Mouse (Mus musculus) midbrain, embryonic 16.5 days (tissue): ENCODE measurements around the gene Ptpn11. TPM values are rescaled to one million over a fixed set of nuclear protein-coding genes. Genes with fewer than 3 reads are reported as not detected.

ENCODE experiments used
- ATAC-seq: fragments of 200-750 bp; cut with Nextera tagmentation; 2 replicates; pipeline ENCODE4 v1.8.0; 2017; ENCODE audit warnings: moderate TSS enrichment
- H3K27ac ChIP-seq: fragments of 300-500 bp; sonication (generic); 2 replicates; pipeline ENCODE4 v1.5.1; 2014; ENCODE audit warnings: mild to moderate bottlenecking, low read length, mixed read lengths
- H3K27me3 ChIP-seq: fragments of 300-500 bp; sonication (generic); 2 replicates; pipeline ENCODE4 v1.6.1; 2014; ENCODE audit warnings: low read depth, low read length, mixed read lengths; ENCODE audit not compliant: control insufficient read depth, insufficient read depth
- H3K36me3 ChIP-seq: fragments of 300-500 bp; sonication (generic); 2 replicates; pipeline ENCODE4 v1.6.1; 2014; ENCODE audit warnings: mild to moderate bottlenecking, low read length, moderate library complexity, mixed read lengths; ENCODE audit not compliant: control insufficient read depth, insufficient read depth
- H3K4me1 ChIP-seq: fragments of 300-500 bp; sonication (generic); 2 replicates; pipeline ENCODE4 v1.6.1; 2014; ENCODE audit warnings: mild to moderate bottlenecking, low read length, mixed read lengths; ENCODE audit not compliant: control insufficient read depth, insufficient read depth
- H3K4me2 ChIP-seq: fragments of 300-500 bp; sonication (generic); 2 replicates; pipeline ENCODE4 v1.6.1; 2014; ENCODE audit warnings: mild to moderate bottlenecking, low read length, mixed read lengths
- H3K4me3 ChIP-seq: fragments of 300-500 bp; sonication (generic); 2 replicates; pipeline ENCODE4 v1.5.1; 2014; ENCODE audit warnings: low read depth, mild to moderate bottlenecking, low read length, moderate library complexity, mixed read lengths
- H3K9ac ChIP-seq: fragments of 300-500 bp; sonication (generic); 2 replicates; pipeline ENCODE4 v1.6.1; 2014; ENCODE audit warnings: low read depth, low read length, mixed read lengths
- H3K9me3 ChIP-seq: fragments of 300-500 bp; sonication (generic); replicated peaks from 2 replicates; pipeline ENCODE4 v1.6.1; 2014; ENCODE audit warnings: mild to moderate bottlenecking, low read length, mixed read lengths; ENCODE audit not compliant: control insufficient read depth, poor library complexity, severe bottlenecking
- WGBS: fragments of 180-500 bp; shearing (Covaris S2); extraction: QIAGEN DNeasy Blood & Tissue Kit; methylation state at CpG from one replicate; pipeline ENCODE4 v1.1.7; 2014; 5-methylcytosine and 5-hydroxymethylcytosine counted together
- polyA plus RNA-seq: library from polyadenylated mRNA; unstranded; fragments of >200 nt; fragmentation: Nextera tagmentation; extraction: Ambion mirVana; gene quantifications from 2 replicates; pipeline ENCODE4 v1.2.1, GENCODE M21; 2015

The Ptpn11 gene
- polyA plus RNA-seq, 1 experiment from 2014 or later, result 18.4 TPM

DNA sequence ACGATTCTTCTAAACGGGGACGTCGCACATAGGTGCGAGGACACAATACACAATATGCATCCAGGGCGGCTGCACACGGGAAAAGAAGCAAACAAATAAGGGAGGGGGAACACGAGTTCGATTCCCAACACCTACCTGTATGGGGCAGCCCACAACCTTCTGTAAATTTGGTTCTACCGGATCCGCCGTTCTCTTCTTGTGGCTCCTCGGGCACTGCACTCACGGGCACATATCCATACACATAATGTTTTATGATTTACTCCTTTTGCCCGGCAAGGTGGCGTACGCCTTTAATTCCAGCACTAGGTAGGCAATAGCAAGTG lies 348 bp upstream of the Ptpn11 start:
- 10% methylated on average over 17 of the region's 17 CpGs for WGBS
- peaks cover 32% of the 10 kb centered on the region for H3K4me1 ChIP-seq
- H3K27me3 ChIP-seq, result no peaks in the 10 kb centered on the region
- no peaks in the 10 kb centered on the region for H3K36me3 ChIP-seq
- peak; percentile 66 for ATAC-seq
- peak overlapping the region; percentile 86 for H3K27ac ChIP-seq
- peak overlapping the region; percentile 56 for H3K4me2 ChIP-seq
- H3K4me3 ChIP-seq, result peak overlapping the region; percentile 88
- peak overlapping the region; percentile 86 for H3K9ac ChIP-seq
- H3K9me3 ChIP-seq, result no peaks in the 10 kb centered on the region

GRCm38 (mm10) chr5:121190210-121190835 lies 874 bp downstream of the Ptpn11 start:
- Histone ChIP-seq H3K27me3 (no peaks in the 10 kb centered on the region), H3K4me2 (peak overlapping the region; percentile 84), H3K36me3 (no peaks in the 10 kb centered on the region), H3K4me1 (peaks cover 38% of the 10 kb centered on the region), H3K9ac (peak overlapping the region; percentile 86), H3K9me3 (no peaks in the 10 kb centered on the region), H3K4me3 (peak overlapping the region; percentile 88), H3K27ac (peak overlapping the region; percentile 86)
- ATAC-seq, result no peak; the same call in 1 of the 2 replicates
- WGBS, result 34% methylated on average over 21 of the region's 21 CpGs

DNA sequence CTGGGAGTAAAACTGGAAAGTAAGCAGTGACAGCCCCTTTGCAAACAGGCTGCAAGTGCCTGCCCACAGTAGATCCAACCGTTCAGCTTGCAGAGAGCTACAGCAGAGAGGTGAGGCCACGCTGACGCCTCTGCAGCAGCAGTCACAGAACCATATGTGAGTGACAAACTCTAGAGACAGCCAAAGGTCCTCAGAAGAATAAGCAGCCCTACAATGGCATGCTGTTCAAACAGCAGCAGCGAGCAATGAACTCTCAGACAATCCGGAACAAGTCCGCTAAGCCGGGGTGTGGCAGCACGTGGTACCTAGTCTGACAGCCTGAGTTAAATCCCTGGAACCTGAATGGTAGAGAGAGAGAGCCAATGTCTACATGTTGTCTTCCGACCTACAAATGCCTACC lies 2.0 kb downstream of the Ptpn11 start:
- no peak for ATAC-seq
- Histone ChIP-seq H3K27me3 (no peaks in the 10 kb centered on the region), H3K4me2 (peak overlapping the region; percentile 33), H3K9ac (no peak overlapping the region), H3K36me3 (no peaks in the 10 kb centered on the region), H3K4me3 (no peak overlapping the region), H3K4me1 (peaks cover 50% of the 10 kb centered on the region), H3K9me3 (no peaks in the 10 kb centered on the region), H3K27ac (no peak overlapping the region)
- 77% methylated on average over 9 of the region's 9 CpGs for WGBS

GRCm38 (mm10) chr5:121188265-121188664 lies 2.9 kb downstream of the Ptpn11 start:
- no peak overlapping the region for H3K9ac ChIP-seq
- 93% methylated on average over 9 of the region's 9 CpGs for WGBS

DNA sequence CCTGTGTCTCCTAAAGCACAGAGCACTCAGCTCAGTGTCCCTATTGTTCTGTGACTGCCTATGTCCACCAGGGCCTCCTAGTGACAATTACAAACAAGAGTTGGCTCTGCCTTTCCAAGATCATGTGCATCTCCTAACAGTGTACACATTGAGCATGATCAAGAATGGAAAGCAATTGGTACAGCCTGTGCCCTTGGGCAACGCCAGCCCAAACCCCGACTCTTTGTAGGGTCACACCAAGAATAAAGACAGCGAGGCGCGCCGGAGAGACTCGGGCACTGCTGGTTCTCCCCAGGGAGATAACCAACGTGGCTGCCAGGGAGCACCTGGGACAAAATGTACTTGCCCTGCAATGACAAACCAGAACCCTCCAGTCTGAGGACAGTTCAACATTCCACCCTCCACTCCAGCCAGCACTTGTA lies 3.6 kb downstream of the Ptpn11 start:
- no peak for ATAC-seq
- Histone ChIP-seq H3K9ac (no peak overlapping the region), H3K9me3 (no peaks in the 10 kb centered on the region), H3K4me1 (peaks cover 55% of the 10 kb centered on the region), H3K36me3 (no peaks in the 10 kb centered on the region), H3K4me2 (no peak overlapping the region), H3K27me3 (no peaks in the 10 kb centered on the region), H3K27ac (no peak overlapping the region), H3K4me3 (no peak overlapping the region)
- WGBS, result 69% methylated on average over 8 of the region's 8 CpGs

More at GRCm38 (mm10) chr5:121188265-121188664, 2.9 kb downstream of the Ptpn11 start:
- Histone ChIP-seq H3K27ac (no peak overlapping the region), H3K4me1 (peaks cover 55% of the 10 kb centered on the region), H3K4me3 (no peak overlapping the region), H3K36me3 (no peaks in the 10 kb centered on the region), H3K9me3 (no peaks in the 10 kb centered on the region), H3K4me2 (no peak overlapping the region), H3K27me3 (no peaks in the 10 kb centered on the region)
- no peak for ATAC-seq

DNA sequence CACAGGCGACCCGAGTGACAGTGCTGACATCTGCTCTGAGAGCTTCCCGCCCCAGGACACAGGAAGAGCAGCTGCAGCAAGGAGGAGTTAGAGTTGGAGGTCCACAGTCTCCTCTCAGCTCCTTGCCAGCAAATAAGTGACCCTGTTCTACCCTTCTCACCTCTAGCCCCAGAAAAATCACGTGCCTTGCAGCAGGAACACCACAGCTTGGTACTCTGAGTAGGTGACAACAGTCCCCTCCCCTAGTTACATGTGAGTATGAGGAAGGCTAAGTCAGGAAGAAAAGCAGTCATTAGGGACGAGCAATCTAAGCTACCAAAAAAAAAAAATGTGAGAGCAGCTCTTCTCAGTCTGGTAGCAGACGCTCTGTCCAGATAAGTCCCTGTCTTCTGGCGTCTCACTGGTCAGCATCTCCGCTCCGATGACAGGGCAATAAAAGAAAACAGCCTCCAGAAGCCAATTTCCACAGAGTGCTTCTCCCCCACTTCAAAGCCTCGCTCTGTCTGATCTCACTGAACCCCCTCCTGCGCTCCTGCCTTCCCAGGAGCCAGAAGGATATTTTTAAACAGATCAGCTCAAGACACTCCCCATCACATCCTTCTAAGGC lies 6.1 kb downstream of the Ptpn11 start:
- no peaks in the 10 kb centered on the region for H3K27me3 ChIP-seq
- no peak overlapping the region for H3K9ac ChIP-seq
- H3K36me3 ChIP-seq, result no peaks in the 10 kb centered on the region
- no peaks in the 10 kb centered on the region for H3K9me3 ChIP-seq
- peaks cover 54% of the 10 kb centered on the region for H3K4me1 ChIP-seq
- no peak overlapping the region for H3K4me3 ChIP-seq
- no peak overlapping the region for H3K4me2 ChIP-seq
- peak overlapping the region; percentile 48; the same call in 1 of the 2 replicates for H3K27ac ChIP-seq
- WGBS, result 34% methylated on average over 11 of the region's 11 CpGs
- no peak for ATAC-seq

- no peak overlapping the region for H3K9ac ChIP-seq
- no peak overlapping the region for H3K4me2 ChIP-seq
- H3K9me3 ChIP-seq, result no peaks in the 10 kb centered on the region
- no peaks in the 10 kb centered on the region for H3K36me3 ChIP-seq
- H3K4me1 ChIP-seq, result peaks cover 51% of the 10 kb centered on the region
- H3K27me3 ChIP-seq, result no peaks in the 10 kb centered on the region
- H3K4me3 ChIP-seq, result no peak overlapping the region
- no peak overlapping the region for H3K27ac ChIP-seq
- ATAC-seq, result no peak
- 88% methylated on average over 2 of the region's 2 CpGs for WGBS
These were observed 6.8 kb downstream of the Ptpn11 start for GRCm38 (mm10) chr5:121184375-121184774.

GRCm38 (mm10) chr5:121183269-121183668 lies 7.9 kb downstream of the Ptpn11 start:
- Histone ChIP-seq H3K9me3 (no peaks in the 10 kb centered on the region), H3K27ac (no peak overlapping the region), H3K9ac (no peak overlapping the region), H3K36me3 (no peaks in the 10 kb centered on the region), H3K4me1 (peaks cover 45% of the 10 kb centered on the region), H3K4me2 (no peak overlapping the region), H3K4me3 (no peak overlapping the region), H3K27me3 (no peaks in the 10 kb centered on the region)
- 66% methylated on average over 9 of the region's 9 CpGs for WGBS
- ATAC-seq, result no peak

DNA sequence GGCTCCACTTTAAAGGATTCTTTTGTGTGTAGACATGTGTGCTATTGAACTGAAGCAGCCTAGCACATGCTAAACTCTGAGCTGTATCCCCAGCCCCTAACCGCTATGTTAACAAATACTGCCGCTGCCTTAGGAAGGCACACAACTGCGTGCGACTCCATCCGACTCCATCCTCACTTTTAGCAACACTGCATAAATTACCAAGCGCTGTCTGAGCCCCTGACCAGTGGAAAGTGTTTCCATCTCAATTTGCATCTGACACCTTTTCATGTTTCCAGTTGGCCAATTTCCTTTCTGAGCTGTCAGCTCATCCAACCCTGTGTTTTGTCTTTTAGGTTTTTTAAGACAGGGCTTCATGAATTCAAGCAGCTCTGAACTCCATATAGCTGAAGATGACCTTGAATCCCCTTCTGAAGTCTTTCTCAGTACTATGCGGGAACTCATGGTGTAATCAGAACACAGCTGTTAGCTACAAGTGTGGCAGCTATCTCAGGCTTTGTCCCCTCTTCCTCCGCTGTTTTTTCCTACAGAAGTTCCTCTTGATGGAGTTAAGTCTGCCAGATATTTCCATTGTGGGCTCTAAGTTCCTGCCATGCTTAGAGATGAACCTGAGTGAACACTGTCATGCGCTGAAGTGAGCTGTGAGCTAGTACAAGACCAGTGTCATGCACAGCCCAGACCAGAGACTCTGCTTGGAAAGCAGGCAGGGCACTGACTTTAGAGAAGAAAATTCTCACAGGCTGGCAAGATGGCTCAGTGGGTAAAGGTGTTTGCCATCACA lies 11.9 kb downstream of the Ptpn11 start:
- ATAC-seq, result no peak

More for the DNA sequence above, 11.9 kb downstream of the Ptpn11 start:
- Histone ChIP-seq H3K4me3 (no peak overlapping the region), H3K4me1 (peaks cover 14% of the 10 kb centered on the region), H3K9ac (no peak overlapping the region), H3K9me3 (no peaks in the 10 kb centered on the region), H3K4me2 (no peak overlapping the region), H3K27me3 (no peaks in the 10 kb centered on the region), H3K36me3 (no peaks in the 10 kb centered on the region), H3K27ac (no peak overlapping the region)
- 59% methylated on average over 9 of the region's 9 CpGs for WGBS
